Mouse (Mus musculus): ENCODE results near the gene Dffa.

DNA sequence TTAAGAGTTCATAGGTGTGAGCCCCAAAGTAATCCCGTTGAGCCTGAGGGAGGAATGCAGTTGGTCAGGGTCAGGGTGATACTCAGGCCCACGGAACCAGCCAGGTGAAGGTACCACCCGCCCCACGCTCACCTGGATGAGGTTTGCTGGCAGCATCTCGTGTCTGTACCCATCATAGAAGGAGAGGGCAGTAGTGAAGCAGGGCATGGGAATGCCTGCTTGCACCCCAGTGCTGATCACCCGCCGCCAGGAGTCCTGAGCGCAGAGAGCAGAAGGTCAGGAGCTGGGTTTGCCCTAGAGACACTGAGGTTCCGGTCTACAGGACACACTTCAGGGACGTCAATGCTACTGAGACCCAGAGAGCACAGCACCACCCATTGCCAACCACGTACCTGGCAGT lies 46.8 kb downstream of the Dffa start:
- no peak for TF ChIP-seq POLR2AphosphoS2 (IDR thresholded peaks at IDR 0.05; ENCODE audit: low read depth, low read length)
- TF ChIP-seq CTCF (conservative IDR thresholded peaks at IDR 0.05 in 1 of 2, IDR thresholded peaks at IDR 0.05 in 1 of 2; ENCODE audit: low read depth in 2 of 2, low read length in 2 of 2), result no peak
- no peak for TF ChIP-seq MAX (IDR thresholded peaks at IDR 0.05; ENCODE audit: low read length)
- TF ChIP-seq EP300 (IDR thresholded peaks at IDR 0.05; ENCODE audit: low read length), result no peak
- no peak for TF ChIP-seq POLR2A (IDR thresholded peaks at IDR 0.05; ENCODE audit: low read depth, low read length)
- no peak for TF ChIP-seq TCF12 (IDR thresholded peaks at IDR 0.05; ENCODE audit: low read depth, low read length)
- no peak for TF ChIP-seq HCFC1 (IDR thresholded peaks at IDR 0.05; ENCODE audit: low read depth, low read length)
- TF ChIP-seq ZNF384 (IDR thresholded peaks at IDR 0.05; ENCODE audit: low read depth, low read length), result no peak

Data from CH12.LX (cell line).